Mouse (Mus musculus): Measurements from ENCODE around the gene Kat5. TPM values are rescaled to one million over a fixed set of nuclear protein-coding genes. Genes with fewer than 3 reads are reported as not detected.

Gene Kat5
- polyA plus RNA-seq, 1 experiment: 67.4 TPM

GRCm38 (mm10) chr19:5562776-5563175 lies 47.3 kb downstream of the Kat5 start:
- H3K4me3 ChIP-seq (ENCODE audit: insufficient read depth, low read depth, low read length): no peak overlapping the region
- peak; percentile 58 for DNase-seq
- no peak for TF ChIP-seq CTCF (conservative IDR thresholded peaks at IDR 0.05; ENCODE audit: insufficient read depth, insufficient read length, low read depth, low read length)
- TF ChIP-seq POLR2A (IDR thresholded peaks at IDR 0.05; ENCODE audit: low read depth, low read length): no peak
- peaks cover 19% of the 10 kb centered on the region; the same call in 1 of the 2 replicates for H3K4me1 ChIP-seq (ENCODE audit: control insufficient read depth, insufficient read depth, low read length)
- no peak overlapping the region for H3K27ac ChIP-seq (ENCODE audit: insufficient read depth, low read depth, low read length)
- no peaks in the 10 kb centered on the region for H3K36me3 ChIP-seq (ENCODE audit: control insufficient read depth, insufficient read depth, low read length)
- WGBS: 60% methylated on average over 10 of the region's 10 CpGs
- H3K27me3 ChIP-seq (replicated peaks; ENCODE audit: control insufficient read depth, insufficient read depth, low read length): no peaks in the 10 kb centered on the region

- no peak for DNase-seq
- Histone ChIP-seq H3K27me3 (replicated peaks; ENCODE audit: control insufficient read depth, insufficient read depth, low read length) (no peaks in the 10 kb centered on the region), H3K36me3 (ENCODE audit: control insufficient read depth, insufficient read depth, low read length) (no peaks in the 10 kb centered on the region), H3K27ac (ENCODE audit: insufficient read depth, low read depth, low read length) (peak overlapping the region; percentile 76), H3K4me3 (ENCODE audit: insufficient read depth, low read depth, low read length) (no peak overlapping the region), H3K4me1 (ENCODE audit: control insufficient read depth, insufficient read depth, low read length) (peaks cover 16% of the 10 kb centered on the region; the same call in 1 of the 2 replicates)
- TF ChIP-seq CTCF (conservative IDR thresholded peaks at IDR 0.05; ENCODE audit: insufficient read depth, insufficient read length, low read depth, low read length) (no peak), POLR2A (IDR thresholded peaks at IDR 0.05; ENCODE audit: low read depth, low read length) (no peak)
- 20% methylated on average over 3 of the region's 3 CpGs for WGBS
Measured at GRCm38 (mm10) chr19:5561886-5562285, 48.2 kb downstream of the Kat5 start.

GRCm38 (mm10) chr19:5561252-5561790 lies 48.7 kb downstream of the Kat5 start:
- H3K4me3 ChIP-seq (ENCODE audit: insufficient read depth, low read depth, low read length): peak overlapping the region; percentile 43
- H3K36me3 ChIP-seq (ENCODE audit: control insufficient read depth, insufficient read depth, low read length): no peaks in the 10 kb centered on the region
- TF ChIP-seq POLR2A (IDR thresholded peaks at IDR 0.05; ENCODE audit: low read depth, low read length) (no peak), CTCF (conservative IDR thresholded peaks at IDR 0.05; ENCODE audit: insufficient read depth, insufficient read length, low read depth, low read length) (no peak)
- H3K4me1 ChIP-seq (ENCODE audit: control insufficient read depth, insufficient read depth, low read length): peaks cover 11% of the 10 kb centered on the region; the same call in 1 of the 2 replicates
- peak overlapping the region; percentile 81 for H3K27ac ChIP-seq (ENCODE audit: insufficient read depth, low read depth, low read length)
- peak; percentile 91 for DNase-seq
- H3K27me3 ChIP-seq (replicated peaks; ENCODE audit: control insufficient read depth, insufficient read depth, low read length): no peaks in the 10 kb centered on the region
- WGBS: 20% methylated on average over 10 of the region's 10 CpGs

GRCm38 (mm10) chr19:5560457-5561041 lies 49.5 kb downstream of the Kat5 start, which contains the start of gene Ovol1:
Gene Ovol1, minus strand, starts transcription at chr19:5560646.
- no peaks in the 10 kb centered on the region for H3K36me3 ChIP-seq (ENCODE audit: control insufficient read depth, insufficient read depth, low read length)
- H3K27ac ChIP-seq (ENCODE audit: insufficient read depth, low read depth, low read length): peak within 1 kb of the TSS; percentile 81
- peaks cover 6% of the 10 kb centered on the region; the same call in 1 of the 2 replicates for H3K4me1 ChIP-seq (ENCODE audit: control insufficient read depth, insufficient read depth, low read length)
- no peaks in the 10 kb centered on the region for H3K27me3 ChIP-seq (replicated peaks; ENCODE audit: control insufficient read depth, insufficient read depth, low read length)
- under 1% methylated on average over 57 of the region's 57 CpGs for WGBS
- peak; percentile 32 for TF ChIP-seq POLR2A (IDR thresholded peaks at IDR 0.05; ENCODE audit: low read depth, low read length)
- TF ChIP-seq CTCF (conservative IDR thresholded peaks at IDR 0.05; ENCODE audit: insufficient read depth, insufficient read length, low read depth, low read length): no peak
- DNase-seq: peak; percentile 83
- H3K4me3 ChIP-seq (ENCODE audit: insufficient read depth, low read depth, low read length): peak within 1 kb of the TSS; percentile 43

GRCm38 (mm10) chr19:5559631-5560456 lies 50.2 kb downstream of the Kat5 start:
- 2% methylated on average over 69 of the region's 69 CpGs for WGBS
- no peaks in the 10 kb centered on the region for H3K27me3 ChIP-seq (replicated peaks; ENCODE audit: control insufficient read depth, insufficient read depth, low read length)
- peak overlapping the region; percentile 43 for H3K4me3 ChIP-seq (ENCODE audit: insufficient read depth, low read depth, low read length)
- peaks cover 6% of the 10 kb centered on the region; the same call in 1 of the 2 replicates for H3K4me1 ChIP-seq (ENCODE audit: control insufficient read depth, insufficient read depth, low read length)
- TF ChIP-seq POLR2A (IDR thresholded peaks at IDR 0.05; ENCODE audit: low read depth, low read length): no peak
- TF ChIP-seq CTCF (conservative IDR thresholded peaks at IDR 0.05; ENCODE audit: insufficient read depth, insufficient read length, low read depth, low read length): no peak
- peak; percentile 60 for DNase-seq
- no peaks in the 10 kb centered on the region for H3K36me3 ChIP-seq (ENCODE audit: control insufficient read depth, insufficient read depth, low read length)
- H3K27ac ChIP-seq (ENCODE audit: insufficient read depth, low read depth, low read length): peak overlapping the region; percentile 67

- DNase-seq: peak; percentile 89
- Histone ChIP-seq H3K27ac (ENCODE audit: insufficient read depth, low read depth, low read length) (peak overlapping the region; percentile 67), H3K27me3 (replicated peaks; ENCODE audit: control insufficient read depth, insufficient read depth, low read length) (no peaks in the 10 kb centered on the region), H3K4me1 (ENCODE audit: control insufficient read depth, insufficient read depth, low read length) (peaks cover 8% of the 10 kb centered on the region; the same call in 1 of the 2 replicates), H3K4me3 (ENCODE audit: insufficient read depth, low read depth, low read length) (peak overlapping the region; percentile 43), H3K36me3 (ENCODE audit: control insufficient read depth, insufficient read depth, low read length) (no peaks in the 10 kb centered on the region)
- 31% methylated on average over 8 of the region's 8 CpGs for WGBS
- TF ChIP-seq CTCF (conservative IDR thresholded peaks at IDR 0.05; ENCODE audit: insufficient read depth, insufficient read length, low read depth, low read length): no peak
- TF ChIP-seq POLR2A (IDR thresholded peaks at IDR 0.05; ENCODE audit: low read depth, low read length): no peak
Measured at GRCm38 (mm10) chr19:5559229-5559628, 50.8 kb downstream of the Kat5 start.

- DNase-seq: peak; percentile 46
- Histone ChIP-seq H3K27ac (ENCODE audit: insufficient read depth, low read depth, low read length) (peak overlapping the region; percentile 57), H3K27me3 (replicated peaks; ENCODE audit: control insufficient read depth, insufficient read depth, low read length) (no peaks in the 10 kb centered on the region), H3K36me3 (ENCODE audit: control insufficient read depth, insufficient read depth, low read length) (no peaks in the 10 kb centered on the region), H3K4me3 (ENCODE audit: insufficient read depth, low read depth, low read length) (peak overlapping the region; percentile 43), H3K4me1 (ENCODE audit: control insufficient read depth, insufficient read depth, low read length) (peaks cover 13% of the 10 kb centered on the region)
- WGBS: 33% methylated on average over 8 of the region's 8 CpGs
- no peak for TF ChIP-seq CTCF (conservative IDR thresholded peaks at IDR 0.05; ENCODE audit: insufficient read depth, insufficient read length, low read depth, low read length)
- no peak for TF ChIP-seq POLR2A (IDR thresholded peaks at IDR 0.05; ENCODE audit: low read depth, low read length)
Measured at GRCm38 (mm10) chr19:5558770-5559169, 51.3 kb downstream of the Kat5 start.
